Comparison of ENCODE assay signal across 17 mouse cellular contexts in the genomic region with DNA sequence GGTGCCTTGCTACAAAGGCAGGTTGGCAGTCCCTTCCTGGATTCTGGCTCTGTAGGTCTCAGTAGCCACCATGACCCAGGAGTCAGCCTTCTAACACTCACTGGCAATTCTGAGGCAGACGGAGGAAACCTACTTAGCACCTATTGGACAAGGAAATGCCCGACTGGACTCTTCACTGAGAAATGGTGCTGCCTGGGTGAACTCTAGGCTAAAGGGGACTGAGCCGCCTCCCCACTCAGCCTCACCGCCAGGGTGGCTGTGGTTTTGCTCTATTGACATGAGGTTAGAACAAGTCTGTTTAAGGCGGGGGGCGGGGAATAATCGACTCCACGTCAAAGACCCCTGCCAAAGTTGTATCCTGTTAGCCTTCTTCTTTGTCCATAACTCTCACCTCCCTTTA. TPM values are rescaled to one million over a fixed set of nuclear protein-coding genes. Genes with fewer than 3 reads are reported as not detected.
DNase-seq lines count a peak whose midpoint lies in the region; ATAC-seq and TF ChIP-seq lines count a peak whose summit lies in the region.
"Had no signal": no experiment of that assay in that cellular context is flagged by ENCODE, and none has a peak within 500 bp of the region (broad histone marks: within the 10 kb centered on the region; RNA-seq: fewer than 3 reads in every experiment).

No protein-coding gene starts in this region.

- peaks cover 33% of the 10 kb centered on the region for H3K4me1 ChIP-seq in heart, embryonic 13.5 days
- peaks cover 30% of the 10 kb centered on the region for H3K4me1 ChIP-seq in intestine, embryonic 16.5 days (ENCODE audit: control insufficient read depth, insufficient read depth, low read length)
- peaks cover 4% of the 10 kb centered on the region; the same call in 1 of the 2 replicates for H3K4me1 ChIP-seq in stomach, postnatal 0 days (replicated peaks; ENCODE audit: control insufficient read depth, insufficient read depth)

- H3K9ac ChIP-seq in heart, embryonic 13.5 days, result no peak overlapping the region
- peak overlapping the region; percentile 38; the same call in 1 of the 2 replicates for H3K9ac ChIP-seq in intestine, embryonic 16.5 days (ENCODE audit: low read depth, low read length)
- H3K9ac ChIP-seq in stomach, postnatal 0 days (ENCODE audit: low read length), result no peak overlapping the region
- H3K9ac ChIP-seq: embryonic facial prominence, embryonic 12.5 days; forebrain, embryonic 15.5 days; heart, embryonic 12.5 days; hindbrain, embryonic 15.5 days had no signal

- peak overlapping the region; percentile 17 for H3K4me2 ChIP-seq in heart, embryonic 13.5 days
- peak overlapping the region; percentile 38; the same call in 1 of the 2 replicates for H3K4me2 ChIP-seq in intestine, embryonic 16.5 days (ENCODE audit: low read depth, low read length)
- no peak overlapping the region for H3K4me2 ChIP-seq in stomach, postnatal 0 days (replicated peaks; ENCODE audit: low read depth)
- H3K4me2 ChIP-seq: embryonic facial prominence, embryonic 12.5 days; forebrain, embryonic 15.5 days; heart, embryonic 12.5 days; hindbrain, embryonic 15.5 days had no signal

- 80% methylated on average over 8 of the region's 8 CpGs for WGBS in heart, embryonic 13.5 days
- WGBS in intestine, embryonic 16.5 days, result 79% methylated on average over 8 of the region's 8 CpGs
- 76% methylated on average over 8 of the region's 8 CpGs for WGBS in stomach, postnatal 0 days

- TF ChIP-seq EP300 in stomach, postnatal 0 days (optimal IDR thresholded peaks at IDR 0.05), result no peak

- no peak for ATAC-seq in heart, embryonic 13.5 days (ENCODE audit: extremely low read depth, insufficient number of reproducible peaks, low FRiP score, low TSS enrichment)
- no peak for ATAC-seq in intestine, embryonic 16.5 days
- ATAC-seq in stomach, postnatal 0 days (ENCODE audit: low FRiP score, low TSS enrichment), result peak; percentile 49
- ATAC-seq: forebrain, embryonic 15.5 days had no signal

- H3K27me3 ChIP-seq in heart, embryonic 13.5 days (replicated peaks), result no peaks in the 10 kb centered on the region
- H3K27me3 ChIP-seq in intestine, embryonic 16.5 days (replicated peaks; ENCODE audit: control insufficient read depth, insufficient read depth, low read length), result no peaks in the 10 kb centered on the region
- H3K27me3 ChIP-seq in stomach, postnatal 0 days (ENCODE audit: control insufficient read depth, insufficient read depth, low read length), result no peaks in the 10 kb centered on the region
- H3K27me3 ChIP-seq: embryonic facial prominence, embryonic 12.5 days; forebrain, embryonic 15.5 days; heart, embryonic 12.5 days; hindbrain, embryonic 15.5 days had no signal

- H3K27ac ChIP-seq in heart, embryonic 13.5 days (replicated peaks), result no peak overlapping the region
- H3K27ac ChIP-seq in intestine, embryonic 16.5 days (ENCODE audit: low read length), result no peak overlapping the region
- no peak overlapping the region for H3K27ac ChIP-seq in stomach, postnatal 0 days (replicated peaks)
- H3K27ac ChIP-seq: embryonic facial prominence, embryonic 12.5 days; forebrain, embryonic 15.5 days; heart, adult 2 months; hindbrain, embryonic 15.5 days had no signal

- no peak for TF ChIP-seq CTCF in stomach, postnatal 0 days (IDR thresholded peaks at IDR 0.05; ENCODE audit: low read depth)

- peaks cover 30% of the 10 kb centered on the region for H3K36me3 ChIP-seq in heart, embryonic 13.5 days
- H3K36me3 ChIP-seq in intestine, embryonic 16.5 days (ENCODE audit: control insufficient read depth, insufficient read depth, low read length), result no peaks in the 10 kb centered on the region
- H3K36me3 ChIP-seq in stomach, postnatal 0 days (ENCODE audit: control insufficient read depth, insufficient read depth, low read length), result peaks cover 2% of the 10 kb centered on the region; the same call in 1 of the 2 replicates
- H3K36me3 ChIP-seq: hindbrain, embryonic 15.5 days had no signal

- no peak overlapping the region for H3K4me3 ChIP-seq in heart, embryonic 13.5 days
- 0 out of 2 replicates have a peak overlapping the region, but pooled peaks have one; percentile 1 for H3K4me3 ChIP-seq in intestine, embryonic 16.5 days (ENCODE audit: low read length)
- H3K4me3 ChIP-seq in stomach, postnatal 0 days (ENCODE audit: low read depth, low read length), result no peak overlapping the region
- H3K4me3 ChIP-seq: embryonic facial prominence, embryonic 12.5 days; forebrain, embryonic 15.5 days; heart, adult 2 months; heart, embryonic 12.5 days; hindbrain, embryonic 15.5 days had no signal

- no peaks in the 10 kb centered on the region for H3K9me3 ChIP-seq in heart, embryonic 13.5 days
- no peaks in the 10 kb centered on the region for H3K9me3 ChIP-seq in intestine, embryonic 16.5 days (ENCODE audit: control insufficient read depth, low read length)
- H3K9me3 ChIP-seq in stomach, postnatal 0 days (ENCODE audit: control insufficient read depth, low read length), result no peaks in the 10 kb centered on the region
- H3K9me3 ChIP-seq: embryonic facial prominence, embryonic 12.5 days; forebrain, embryonic 15.5 days; heart, embryonic 12.5 days; hindbrain, embryonic 15.5 days had no signal

- no peak for DNase-seq in heart, adult 9 months (ENCODE audit: low spot score in 2 of 2)
- peak; percentile 40 for DNase-seq in thymus, postnatal 14 days
- no peak for DNase-seq in thymus, adult 18-20 months
- peak; percentile 67 for DNase-seq in stomach, postnatal 0 days (ENCODE audit: low spot score)
- DNase-seq in layer of hippocampus, adult 11-12 months (ENCODE audit: low spot score), result no peak
- no peak for DNase-seq in cerebellum, postnatal 4 days (ENCODE audit: low spot score in 2 of 2)
- DNase-seq: adrenal gland, postnatal 25 days; cerebellum, adult 2 months; gastrocnemius, postnatal 36 days; heart, adult 2 months; heart, postnatal 36 days had no signal

RNA-seq across cellular contexts. Expression of a gene that starts 2.6 kb away (rescaled TPM):
- polyA plus RNA-seq in heart, embryonic 13.5 days (2015; fragmentation: Nextera tagmentation; extraction: Ambion mirVana), result 67.6 and 71.5 TPM in 2 replicates
- polyA plus RNA-seq in intestine, embryonic 16.5 days (2015; fragmentation: Nextera tagmentation; extraction: Ambion mirVana), result 179 and 183 TPM in 2 replicates
- 164 and 176 TPM in 2 replicates for polyA plus RNA-seq in stomach, postnatal 0 days (2015; fragmentation: Nextera tagmentation; extraction: Ambion mirVana)

RNA-seq across cellular contexts. Expression of a gene that starts 25.5 kb away (rescaled TPM):
- polyA plus RNA-seq in heart, embryonic 13.5 days (2015; fragmentation: Nextera tagmentation; extraction: Ambion mirVana), result 54.6 and 61.4 TPM in 2 replicates
- polyA plus RNA-seq in intestine, embryonic 16.5 days (2015; fragmentation: Nextera tagmentation; extraction: Ambion mirVana), result 47.5 and 62.4 TPM in 2 replicates
- 64.7 and 66.7 TPM in 2 replicates for polyA plus RNA-seq in stomach, postnatal 0 days (2015; fragmentation: Nextera tagmentation; extraction: Ambion mirVana)

Comparison
In these comparisons a context has a peak if more than half of its experiments do, and no peak if none do; other contexts are left out.
1. DNase-seq: peak in thymus, postnatal 14 days (single experiment) and stomach, postnatal 0 days (single experiment); none in heart, adult 9 months (0 of 2), thymus, adult 18-20 months (0 of 2), layer of hippocampus, adult 11-12 months (single experiment) and cerebellum, postnatal 4 days (0 of 2).